Mouse (Mus musculus) liver, postnatal 0 days (tissue): ENCODE data around the gene Ache. TPM values are rescaled to one million over a fixed set of nuclear protein-coding genes. Genes with fewer than 3 reads are reported as not detected.

Source experiments
- ATAC-seq: fragments of 200-750 bp; cut with Nextera tagmentation; 2 replicates; pipeline ENCODE4 v1.8.0; 2017; ENCODE audit warnings: mild to moderate bottlenecking, moderate library complexity
- DNase-seq: peaks from one replicate; pipeline ENCODE4 v3.0.0-alpha.2; 2016
- H3K27ac ChIP-seq: fragments of 300-500 bp; sonication (generic); 2 replicates; pipeline ENCODE4 v1.5.1; 2014; ENCODE audit warnings: antibody characterized with exemption, moderate library complexity, mild to moderate bottlenecking, low read depth
- H3K27me3 ChIP-seq: fragments of 300-500 bp; sonication (generic); 2 replicates; pipeline ENCODE4 v1.6.1; 2014; ENCODE audit warnings: low read length, control low read depth, mixed read lengths; ENCODE audit not compliant: insufficient read depth
- H3K36me3 ChIP-seq: fragments of 300-500 bp; sonication (generic); replicated peaks from 2 replicates; pipeline ENCODE4 v1.6.1; 2014; ENCODE audit warnings: mild to moderate bottlenecking, control low read depth, low read length, moderate library complexity, mixed read lengths; ENCODE audit not compliant: insufficient read depth
- H3K4me1 ChIP-seq: fragments of 300-500 bp; sonication (generic); 2 replicates; pipeline ENCODE4 v1.6.1; 2014; ENCODE audit warnings: antibody characterized with exemption, mild to moderate bottlenecking, control low read depth; ENCODE audit not compliant: insufficient read depth
- H3K4me2 ChIP-seq: fragments of 300-500 bp; sonication (generic); 2 replicates; pipeline ENCODE4 v1.6.1; 2014; ENCODE audit warnings: low read depth, mild to moderate bottlenecking, low read length, moderate library complexity, mixed read lengths
- H3K4me3 ChIP-seq: fragments of 300-500 bp; sonication (generic); 2 replicates; pipeline ENCODE4 v1.5.1; 2014; ENCODE audit warnings: low read depth, low read length
- H3K9ac ChIP-seq: fragments of 300-500 bp; sonication (generic); replicated peaks from 2 replicates; pipeline ENCODE4 v1.6.1; 2014; ENCODE audit warnings: mild to moderate bottlenecking, moderate library complexity
- H3K9me3 ChIP-seq: fragments of 300-500 bp; sonication (generic); 2 replicates; pipeline ENCODE4 v1.6.1; 2016; ENCODE audit warnings: mild to moderate bottlenecking, control low read depth, low read length, mixed read lengths
- CTCF ChIP-seq: sonication (generic); IDR thresholded peaks from 2 replicates; pipeline ENCODE4 v1.5.1; 2016; ENCODE audit warnings: antibody characterized with exemption, low read depth
- EP300 ChIP-seq: IDR thresholded peaks from 2 replicates; pipeline ENCODE4 v1.6.1; 2016; ENCODE audit warnings: antibody characterized with exemption, low read depth, mild to moderate bottlenecking
- WGBS: fragments of 180-500 bp; shearing (Covaris S2); extraction: QIAGEN DNeasy Blood & Tissue Kit; methylation state at CpG from one replicate; pipeline ENCODE4 v1.1.7; 2014; ENCODE audit not compliant: insufficient replicate concordance; 5-methylcytosine and 5-hydroxymethylcytosine counted together
- polyA plus RNA-seq: library from polyadenylated mRNA; unstranded; fragments of >200 nt; fragmentation: Nextera tagmentation; extraction: Ambion mirVana; gene quantifications from 2 replicates; pipeline ENCODE4 v1.2.1, GENCODE M21; 2015

Ache gene
- polyA plus RNA-seq, 1 experiment from 2014 or later, result 11.1 TPM

DNA sequence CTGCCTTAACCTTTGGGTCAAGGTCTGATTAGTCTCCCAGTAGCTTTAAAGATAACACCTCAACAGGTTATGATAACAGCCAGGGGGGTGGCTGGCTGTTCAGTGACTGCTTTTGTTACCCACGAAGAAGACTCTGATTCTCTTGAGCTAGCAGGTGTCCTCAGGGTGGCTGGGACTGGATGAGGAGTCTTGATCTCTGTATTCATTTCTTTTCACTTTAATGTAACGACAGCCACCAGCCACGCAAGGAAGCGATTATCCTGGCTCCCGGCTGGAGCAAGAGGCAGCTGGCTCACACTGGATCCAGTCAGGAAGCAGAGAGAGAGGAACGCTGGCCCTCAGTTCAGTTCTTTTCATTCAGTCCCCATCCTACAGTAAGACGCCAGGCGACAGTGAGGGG is 49.9 kb downstream of the Ache start:
- H3K36me3 ChIP-seq, result no peaks in the 10 kb centered on the region
- H3K27ac ChIP-seq, result peak overlapping the region; percentile 52
- DNase-seq (no peak), ATAC-seq (no peak)
- no peaks in the 10 kb centered on the region for H3K9me3 ChIP-seq
- no peak overlapping the region; the same call in 1 of the 2 replicates for H3K9ac ChIP-seq
- TF ChIP-seq EP300 (no peak), CTCF (no peak)
- no peak overlapping the region for H3K4me3 ChIP-seq
- peaks cover 25% of the 10 kb centered on the region for H3K4me1 ChIP-seq
- WGBS, result 63% methylated on average over 8 of the region's 8 CpGs
- 0 out of 2 replicates have a peak, but pooled peaks cover 2% of the 10 kb centered on the region for H3K27me3 ChIP-seq
- H3K4me2 ChIP-seq, result 0 out of 2 replicates have a peak overlapping the region, but pooled peaks have one; percentile 84

DNA sequence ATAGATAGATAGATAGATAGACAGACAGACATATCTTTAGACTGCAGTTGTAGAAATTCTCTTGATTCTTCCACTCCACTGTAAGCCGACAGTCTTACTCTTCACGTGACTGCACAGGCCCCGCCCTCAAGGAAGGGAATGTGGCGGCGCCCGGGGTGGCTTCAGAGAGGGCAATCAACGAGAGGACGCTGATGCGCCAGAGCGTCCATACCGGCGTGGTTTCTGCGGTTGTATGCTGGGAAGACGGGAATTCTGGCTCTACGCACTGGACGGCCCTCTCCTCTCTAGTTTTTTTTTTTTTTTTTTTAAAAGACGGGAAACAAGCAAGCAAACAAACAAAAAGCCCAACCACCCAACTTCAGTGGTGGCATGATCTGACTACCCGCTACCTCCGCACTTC is 50.9 kb downstream of the Ache start:
- H3K4me1 ChIP-seq, result peaks cover 23% of the 10 kb centered on the region
- 0 out of 2 replicates have a peak, but pooled peaks cover 2% of the 10 kb centered on the region for H3K27me3 ChIP-seq
- H3K9me3 ChIP-seq, result no peaks in the 10 kb centered on the region
- peak overlapping the region; percentile 37 for H3K9ac ChIP-seq
- H3K36me3 ChIP-seq, result no peaks in the 10 kb centered on the region
- peak overlapping the region; percentile 62 for H3K27ac ChIP-seq
- H3K4me2 ChIP-seq, result peak overlapping the region; percentile 84
- WGBS, result under 1% methylated on average over 19 of the region's 19 CpGs
- ATAC-seq (peak; percentile 78), DNase-seq (peak; percentile 86)
- TF ChIP-seq CTCF (no peak), EP300 (no peak; the same call in 1 of the 2 replicates)
- peak overlapping the region; percentile 45 for H3K4me3 ChIP-seq

DNA sequence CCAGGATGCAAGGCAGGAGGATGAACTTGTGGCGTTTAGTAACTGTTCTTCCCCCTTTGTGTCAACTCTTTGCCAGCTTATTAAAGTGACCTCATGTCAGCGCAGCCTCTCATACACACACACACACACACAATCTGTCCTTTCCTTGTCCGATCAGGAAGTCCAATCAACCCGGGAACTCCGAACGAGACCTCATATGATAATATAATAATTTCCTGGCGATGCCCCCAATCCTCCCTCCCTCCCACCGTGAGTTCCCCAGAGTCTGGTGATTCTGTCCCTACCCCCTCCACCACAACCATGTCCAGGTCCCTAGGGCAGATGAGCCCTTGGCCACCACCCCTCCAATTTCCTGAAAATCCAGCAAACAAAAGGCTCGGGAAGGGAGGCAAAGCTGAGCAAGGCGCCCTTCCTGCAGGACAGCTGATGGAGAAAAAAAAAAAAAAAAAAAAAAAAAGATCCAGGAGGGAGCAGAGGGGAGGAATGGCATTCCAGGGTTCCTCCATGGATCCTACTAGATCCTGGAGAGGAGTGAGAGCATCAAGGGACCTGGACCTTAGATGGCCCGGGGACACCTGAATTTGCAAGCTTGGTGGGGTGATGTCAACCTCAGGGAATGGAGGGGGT is 51.5 kb downstream of the Ache start:
- Histone ChIP-seq H3K9me3 (no peaks in the 10 kb centered on the region), H3K27me3 (0 out of 2 replicates have a peak, but pooled peaks cover 2% of the 10 kb centered on the region), H3K9ac (peak overlapping the region; percentile 37), H3K36me3 (no peaks in the 10 kb centered on the region), H3K4me2 (peak overlapping the region; percentile 84), H3K4me3 (peak overlapping the region; percentile 45), H3K27ac (peak overlapping the region; percentile 62), H3K4me1 (peaks cover 23% of the 10 kb centered on the region)
- under 1% methylated on average over 11 of the region's 11 CpGs for WGBS
- ATAC-seq (peak; percentile 33), DNase-seq (peak; percentile 39)
- TF ChIP-seq EP300 (0 out of 2 replicates have a peak, but pooled peaks have one; percentile 10), CTCF (no peak)

DNA sequence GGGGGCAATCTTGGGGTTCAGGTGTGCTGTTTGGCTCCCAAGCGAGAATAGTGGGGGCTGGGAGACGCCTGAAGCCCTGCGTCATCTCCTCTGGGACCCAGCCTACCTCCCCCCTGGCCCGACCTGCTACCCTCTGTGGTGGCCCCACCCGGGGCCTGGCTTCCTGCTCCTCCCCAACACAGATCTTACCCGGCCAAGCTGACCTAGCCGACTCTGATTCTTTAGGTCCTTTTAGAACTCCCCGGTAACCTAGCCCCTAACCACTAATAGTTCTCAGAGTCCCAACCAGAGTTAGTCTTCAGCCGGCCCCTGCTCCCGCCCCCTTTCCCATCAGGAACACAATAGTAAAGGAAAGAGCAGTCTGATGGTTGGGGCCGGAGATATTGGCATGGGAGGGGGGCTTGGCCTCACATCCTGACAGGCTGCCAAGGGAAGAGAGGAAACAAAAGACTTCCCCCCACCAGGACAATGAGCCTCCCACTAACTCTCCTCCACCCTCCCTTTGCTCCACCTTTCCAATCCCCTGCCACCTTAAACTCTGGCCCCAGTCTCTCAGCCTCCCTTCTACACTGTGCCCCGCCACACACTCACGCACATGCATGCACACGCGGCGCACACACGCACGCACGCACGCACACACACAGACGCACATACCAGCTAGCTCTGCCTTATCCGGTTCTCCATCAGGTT is 52.1 kb downstream of the Ache start:
- no peaks in the 10 kb centered on the region for H3K36me3 ChIP-seq
- WGBS, result 26% methylated on average over 20 of the region's 22 CpGs
- H3K9me3 ChIP-seq, result no peaks in the 10 kb centered on the region
- DNase-seq (no peak), ATAC-seq (0 out of 2 replicates have a peak, but pooled peaks have one; percentile 12)
- 0 out of 2 replicates have a peak overlapping the region, but pooled peaks have one; percentile 37 for H3K9ac ChIP-seq
- H3K27ac ChIP-seq, result peak overlapping the region; percentile 62
- H3K4me2 ChIP-seq, result peak overlapping the region; percentile 84; the same call in 1 of the 2 replicates
- H3K4me3 ChIP-seq, result 0 out of 2 replicates have a peak overlapping the region, but pooled peaks have one; percentile 45
- 0 out of 2 replicates have a peak, but pooled peaks cover 2% of the 10 kb centered on the region for H3K27me3 ChIP-seq
- H3K4me1 ChIP-seq, result peaks cover 18% of the 10 kb centered on the region
- TF ChIP-seq EP300, result no peak
- no peak for TF ChIP-seq CTCF

DNA sequence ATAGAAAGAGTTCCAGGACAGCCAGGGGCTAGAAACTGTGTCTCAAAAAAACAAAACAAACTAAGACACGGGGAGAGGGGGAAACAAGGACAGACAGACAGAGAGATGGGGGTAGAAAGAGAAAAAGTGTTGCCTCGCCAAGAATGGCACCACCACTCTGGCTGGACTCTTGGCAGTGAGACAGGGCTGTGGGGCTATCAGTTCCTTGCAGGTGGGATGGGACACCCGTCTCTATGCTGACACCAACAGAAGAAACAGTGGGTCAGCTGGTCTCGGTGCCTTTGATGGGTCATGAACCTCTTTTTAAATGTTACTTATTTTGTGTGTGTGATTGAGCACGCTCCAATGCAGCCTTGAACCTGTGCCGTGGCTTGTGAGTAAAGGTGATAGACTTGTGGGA is 52.9 kb downstream of the Ache start:
- Histone ChIP-seq H3K9ac (no peak overlapping the region), H3K36me3 (no peaks in the 10 kb centered on the region), H3K4me1 (peaks cover 20% of the 10 kb centered on the region), H3K4me3 (no peak overlapping the region), H3K4me2 (no peak overlapping the region), H3K9me3 (no peaks in the 10 kb centered on the region), H3K27me3 (0 out of 2 replicates have a peak, but pooled peaks cover 2% of the 10 kb centered on the region), H3K27ac (no peak overlapping the region)
- WGBS, result 63% methylated on average over 6 of the region's 6 CpGs
- TF ChIP-seq EP300 (no peak), CTCF (no peak)
- ATAC-seq, result no peak
- no peak for DNase-seq

DNA sequence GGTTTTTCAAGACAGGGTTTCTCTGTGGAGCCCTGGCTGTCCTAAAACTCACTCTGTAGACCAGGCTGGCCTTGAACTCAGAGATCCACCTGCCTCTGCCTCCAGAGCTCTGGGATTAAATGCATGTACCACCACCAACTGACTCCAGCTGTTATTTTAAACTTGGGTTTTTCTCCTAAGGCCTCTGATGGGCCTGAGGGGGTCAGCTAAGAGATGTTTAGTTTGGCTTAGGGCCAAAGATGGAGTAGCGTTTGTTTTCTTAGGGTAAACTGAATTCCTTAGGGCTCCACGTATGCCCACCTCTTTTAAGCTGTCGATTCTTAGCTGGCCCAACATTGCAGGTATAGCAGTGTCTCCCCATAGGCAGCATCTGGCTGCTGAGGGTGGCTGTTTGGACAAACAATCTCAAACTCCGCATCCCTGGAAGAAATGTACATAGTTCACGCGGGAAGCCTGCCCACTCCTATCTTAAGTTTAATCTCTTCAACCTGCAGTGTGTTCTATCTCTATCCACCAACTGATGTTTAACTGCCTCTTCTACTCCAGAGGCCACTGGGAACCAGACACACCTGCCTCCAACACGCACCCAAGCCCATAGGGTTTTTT is 55.2 kb downstream of the Ache start:
- H3K4me2 ChIP-seq, result no peak overlapping the region
- H3K9me3 ChIP-seq, result no peaks in the 10 kb centered on the region
- no peak overlapping the region for H3K9ac ChIP-seq
- H3K27me3 ChIP-seq, result 0 out of 2 replicates have a peak, but pooled peaks cover 2% of the 10 kb centered on the region
- WGBS, result 50% methylated on average over 7 of the region's 7 CpGs
- peaks cover 19% of the 10 kb centered on the region for H3K4me1 ChIP-seq
- H3K36me3 ChIP-seq, result no peaks in the 10 kb centered on the region
- ATAC-seq (no peak), DNase-seq (no peak)
- TF ChIP-seq EP300, result no peak
- TF ChIP-seq CTCF, result no peak
- H3K4me3 ChIP-seq, result no peak overlapping the region
- no peak overlapping the region for H3K27ac ChIP-seq
